In the genomic region with DNA sequence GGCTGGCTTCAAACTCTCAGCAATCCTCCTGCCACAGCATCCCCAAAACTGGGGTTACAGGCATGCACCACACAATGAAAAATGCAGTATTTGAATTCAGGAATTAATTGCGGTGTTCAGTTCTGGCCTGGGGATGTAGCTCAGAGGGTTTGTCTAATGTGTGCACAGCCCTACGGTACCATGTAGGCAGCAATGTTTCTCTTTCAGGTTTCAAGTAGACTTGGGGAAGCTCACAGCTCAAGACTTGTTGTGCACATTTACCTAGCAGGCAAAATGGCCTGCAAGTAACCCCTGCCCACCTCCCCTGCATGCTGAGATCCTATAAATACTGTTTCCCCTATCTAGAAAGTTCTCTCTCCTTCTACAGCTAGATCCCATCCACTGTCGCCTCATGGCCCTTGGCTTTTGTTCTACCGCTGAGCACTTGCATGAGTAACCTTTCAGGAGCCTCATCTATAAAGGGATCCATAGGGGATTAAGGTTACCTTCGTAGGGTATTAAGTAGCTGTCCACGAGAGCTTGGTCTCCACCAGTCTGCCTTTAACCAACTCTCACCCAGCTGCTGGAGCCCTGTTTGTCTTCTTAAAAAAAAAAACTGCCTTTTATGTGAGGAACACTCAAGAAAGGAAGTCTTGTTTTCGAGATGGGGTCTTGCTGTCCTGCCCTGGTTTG, we compare ENCODE assay signal across 24 mouse cellular contexts. TPM values are rescaled to one million over a fixed set of nuclear protein-coding genes. Genes with fewer than 3 reads are reported as not detected.
DNase-seq lines count a peak whose midpoint lies in the region; ATAC-seq and TF ChIP-seq lines count a peak whose summit lies in the region.
"Had no signal": no experiment of that assay in that cellular context is flagged by ENCODE, and none has a peak within 500 bp of the region (broad histone marks: within the 10 kb centered on the region; RNA-seq: fewer than 3 reads in every experiment).

No protein-coding gene starts in this region.

- DNase-seq in forebrain, embryonic 10.5 days (ENCODE audit: extremely low spot score, low spot score) = no peak
- no peak for DNase-seq in forebrain, embryonic 11.5 days (ENCODE audit: low spot score)
- no peak for DNase-seq in hindbrain, embryonic 10.5 days (ENCODE audit: low spot score)
- DNase-seq in hindbrain, postnatal 0 days (ENCODE audit: low spot score) = no peak
- DNase-seq in midbrain, embryonic 11.5 days (ENCODE audit: low spot score, missing footprints) = peak; percentile 79
- DNase-seq in adrenal gland, adult 18-20 months (ENCODE audit: low spot score in 2 of 2) = no peak
- DNase-seq: adrenal gland, postnatal 14 days; B cell, adult 2 months; cerebellum, adult 11-12 months; cerebellum, adult 9-10 months; cerebellum, postnatal 25 days; gastrocnemius, postnatal 14 days had no signal

- H3K27me3 ChIP-seq in forebrain, embryonic 10.5 days (ENCODE audit: poor library complexity, severe bottlenecking) = no peaks in the 10 kb centered on the region
- no peaks in the 10 kb centered on the region for H3K27me3 ChIP-seq in forebrain, embryonic 11.5 days (ENCODE audit: control insufficient read depth, insufficient read depth, low read length)
- H3K27me3 ChIP-seq in hindbrain, embryonic 10.5 days (ENCODE audit: insufficient read depth, poor library complexity, severe bottlenecking) = no peaks in the 10 kb centered on the region
- H3K27me3 ChIP-seq in hindbrain, postnatal 0 days (ENCODE audit: insufficient read depth, low read length) = no peaks in the 10 kb centered on the region
- H3K27me3 ChIP-seq in midbrain, embryonic 11.5 days (ENCODE audit: control insufficient read depth, insufficient read depth, low read length) = no peaks in the 10 kb centered on the region
- no peaks in the 10 kb centered on the region for H3K27me3 ChIP-seq in midbrain, embryonic 13.5 days
- H3K27me3 ChIP-seq in embryonic facial prominence, embryonic 15.5 days = no peaks in the 10 kb centered on the region
- H3K27me3 ChIP-seq: forebrain, embryonic 12.5 days; heart, embryonic 12.5 days; hindbrain, embryonic 15.5 days had no signal

- H3K27ac ChIP-seq in forebrain, embryonic 10.5 days = peak overlapping the region; percentile 89; the same call in 1 of the 2 replicates
- no peak overlapping the region for H3K27ac ChIP-seq in forebrain, embryonic 11.5 days (ENCODE audit: low read depth, low read length)
- H3K27ac ChIP-seq in hindbrain, embryonic 10.5 days = peak overlapping the region; percentile 86; the same call in 1 of the 2 replicates
- H3K27ac ChIP-seq in hindbrain, postnatal 0 days = no peak overlapping the region
- H3K27ac ChIP-seq in midbrain, embryonic 11.5 days (ENCODE audit: low read depth, low read length) = no peak overlapping the region
- no peak overlapping the region for H3K27ac ChIP-seq in midbrain, embryonic 13.5 days
- H3K27ac ChIP-seq in embryonic facial prominence, embryonic 15.5 days (replicated peaks) = 0 out of 2 replicates have a peak overlapping the region, but pooled peaks have one; percentile 82

- no peak overlapping the region for H3K4me3 ChIP-seq in forebrain, embryonic 10.5 days
- H3K4me3 ChIP-seq in forebrain, embryonic 11.5 days (ENCODE audit: low read depth, low read length) = no peak overlapping the region
- no peak overlapping the region for H3K4me3 ChIP-seq in hindbrain, embryonic 10.5 days
- no peak overlapping the region for H3K4me3 ChIP-seq in hindbrain, postnatal 0 days (ENCODE audit: low read length)
- H3K4me3 ChIP-seq in midbrain, embryonic 11.5 days (ENCODE audit: low read depth, low read length) = no peak overlapping the region
- H3K4me3 ChIP-seq in midbrain, embryonic 13.5 days (replicated peaks) = no peak overlapping the region
- no peak overlapping the region for H3K4me3 ChIP-seq in embryonic facial prominence, embryonic 15.5 days (replicated peaks)
- H3K4me3 ChIP-seq: erythroblast, embryonic 14.5 days; forebrain, embryonic 12.5 days; heart, embryonic 12.5 days; hindbrain, embryonic 15.5 days had no signal

- H3K4me1 ChIP-seq in forebrain, embryonic 10.5 days = peaks cover 51% of the 10 kb centered on the region
- 0 out of 2 replicates have a peak, but pooled peaks cover 3% of the 10 kb centered on the region for H3K4me1 ChIP-seq in forebrain, embryonic 11.5 days (replicated peaks; ENCODE audit: control insufficient read depth, insufficient read depth, low read length)
- peaks cover 41% of the 10 kb centered on the region for H3K4me1 ChIP-seq in hindbrain, embryonic 10.5 days (replicated peaks)
- no peaks in the 10 kb centered on the region for H3K4me1 ChIP-seq in hindbrain, postnatal 0 days (ENCODE audit: insufficient read depth, low read length)
- H3K4me1 ChIP-seq in midbrain, embryonic 11.5 days (ENCODE audit: control insufficient read depth, insufficient read depth, low read length) = peaks cover 5% of the 10 kb centered on the region
- peaks cover 17% of the 10 kb centered on the region for H3K4me1 ChIP-seq in midbrain, embryonic 13.5 days (replicated peaks)
- peaks cover 51% of the 10 kb centered on the region for H3K4me1 ChIP-seq in embryonic facial prominence, embryonic 15.5 days

- H3K36me3 ChIP-seq in forebrain, embryonic 10.5 days (replicated peaks) = no peaks in the 10 kb centered on the region
- H3K36me3 ChIP-seq in forebrain, embryonic 11.5 days (ENCODE audit: control insufficient read depth, insufficient read depth, low read length) = no peaks in the 10 kb centered on the region
- H3K36me3 ChIP-seq in hindbrain, embryonic 10.5 days = no peaks in the 10 kb centered on the region
- no peaks in the 10 kb centered on the region for H3K36me3 ChIP-seq in hindbrain, postnatal 0 days (ENCODE audit: insufficient read depth, low read length)
- H3K36me3 ChIP-seq in midbrain, embryonic 11.5 days (ENCODE audit: control insufficient read depth, insufficient read depth, low read length) = no peaks in the 10 kb centered on the region
- H3K36me3 ChIP-seq in midbrain, embryonic 13.5 days = no peaks in the 10 kb centered on the region
- no peaks in the 10 kb centered on the region for H3K36me3 ChIP-seq in embryonic facial prominence, embryonic 15.5 days
- H3K36me3 ChIP-seq: forebrain, embryonic 12.5 days; heart, embryonic 12.5 days; hindbrain, embryonic 15.5 days had no signal

- ATAC-seq in forebrain, embryonic 11.5 days (replicated peaks; ENCODE audit: low FRiP score) = no peak
- no peak for ATAC-seq in hindbrain, postnatal 0 days
- ATAC-seq in midbrain, embryonic 11.5 days (ENCODE audit: low FRiP score) = no peak
- ATAC-seq in midbrain, embryonic 13.5 days = no peak
- ATAC-seq in embryonic facial prominence, embryonic 15.5 days (ENCODE audit: insufficient number of reproducible peaks, low FRiP score, low TSS enrichment, low read depth) = no peak
- ATAC-seq: forebrain, embryonic 16.5 days had no signal

- no peaks in the 10 kb centered on the region for H3K9me3 ChIP-seq in forebrain, embryonic 10.5 days
- no peaks in the 10 kb centered on the region for H3K9me3 ChIP-seq in forebrain, embryonic 11.5 days (ENCODE audit: control insufficient read depth, low read length)
- no peaks in the 10 kb centered on the region for H3K9me3 ChIP-seq in hindbrain, embryonic 10.5 days
- H3K9me3 ChIP-seq in hindbrain, postnatal 0 days (ENCODE audit: low read length) = no peaks in the 10 kb centered on the region
- H3K9me3 ChIP-seq in midbrain, embryonic 11.5 days (ENCODE audit: control insufficient read depth, low read length) = no peaks in the 10 kb centered on the region
- no peaks in the 10 kb centered on the region for H3K9me3 ChIP-seq in midbrain, embryonic 13.5 days
- no peaks in the 10 kb centered on the region for H3K9me3 ChIP-seq in embryonic facial prominence, embryonic 15.5 days (replicated peaks)
- H3K9me3 ChIP-seq: forebrain, embryonic 12.5 days; heart, embryonic 12.5 days; hindbrain, embryonic 15.5 days had no signal

- no peak overlapping the region for H3K4me2 ChIP-seq in forebrain, embryonic 11.5 days (ENCODE audit: low read depth, low read length, severe bottlenecking)
- no peak overlapping the region for H3K4me2 ChIP-seq in hindbrain, postnatal 0 days (ENCODE audit: low read depth, low read length)
- H3K4me2 ChIP-seq in midbrain, embryonic 11.5 days = no peak overlapping the region
- no peak overlapping the region for H3K4me2 ChIP-seq in midbrain, embryonic 13.5 days (replicated peaks)
- no peak overlapping the region for H3K4me2 ChIP-seq in embryonic facial prominence, embryonic 15.5 days (replicated peaks)
- H3K4me2 ChIP-seq: forebrain, embryonic 12.5 days; heart, embryonic 12.5 days; hindbrain, embryonic 15.5 days had no signal

- TF ChIP-seq CTCF in hindbrain, postnatal 0 days (IDR thresholded peaks at IDR 0.05; ENCODE audit: low read depth) = no peak

- 63% methylated on average over 7 of the region's 7 CpGs for WGBS in forebrain, embryonic 10.5 days
- 73% methylated on average over 7 of the region's 7 CpGs for WGBS in forebrain, embryonic 11.5 days
- 80% methylated on average over 7 of the region's 7 CpGs for WGBS in hindbrain, embryonic 10.5 days
- WGBS in hindbrain, postnatal 0 days = 83% methylated on average over 7 of the region's 7 CpGs
- WGBS in midbrain, embryonic 11.5 days = 66% methylated on average over 7 of the region's 7 CpGs
- 63% methylated on average over 7 of the region's 7 CpGs for WGBS in midbrain, embryonic 13.5 days
- WGBS in embryonic facial prominence, embryonic 15.5 days = 73% methylated on average over 7 of the region's 7 CpGs

- no peak overlapping the region for H3K9ac ChIP-seq in forebrain, embryonic 11.5 days (ENCODE audit: low read length)
- no peak overlapping the region for H3K9ac ChIP-seq in hindbrain, postnatal 0 days (replicated peaks; ENCODE audit: low read length)
- no peak overlapping the region for H3K9ac ChIP-seq in midbrain, embryonic 11.5 days (ENCODE audit: low read length)
- H3K9ac ChIP-seq in midbrain, embryonic 13.5 days (replicated peaks) = no peak overlapping the region
- H3K9ac ChIP-seq in embryonic facial prominence, embryonic 15.5 days = no peak overlapping the region
- H3K9ac ChIP-seq: forebrain, embryonic 12.5 days; heart, embryonic 12.5 days; hindbrain, embryonic 15.5 days had no signal

RNA-seq across cellular contexts. Expression of a gene that starts 17.7 kb away (rescaled TPM):
- not detected in 2 replicates for polyA plus RNA-seq in forebrain, embryonic 10.5 days (2016; fragmentation: Nextera tagmentation; extraction: Ambion mirVana)
- polyA plus RNA-seq in forebrain, embryonic 11.5 days (2014; fragmentation: Nextera tagmentation; extraction: Ambion mirVana) = not detected in 2 replicates
- not detected in 2 replicates for polyA plus RNA-seq in hindbrain, embryonic 10.5 days (2016; fragmentation: Nextera tagmentation; extraction: Ambion mirVana)
- total RNA-seq in hindbrain, postnatal 0 days (2014; rRNA removed) = not detected in 2 replicates
- polyA plus RNA-seq in hindbrain, postnatal 0 days (2015; fragmentation: Nextera tagmentation; extraction: Ambion mirVana) = not detected in 2 replicates
- polyA plus RNA-seq in midbrain, embryonic 11.5 days (2014; fragmentation: Nextera tagmentation; extraction: Ambion mirVana) = not detected in 2 replicates
- not detected in 2 replicates for polyA plus RNA-seq in midbrain, embryonic 13.5 days (2015; fragmentation: Nextera tagmentation; extraction: Ambion mirVana)
- 0.49 TPM in 1 of 2 replicates, not detected in the other for polyA plus RNA-seq in embryonic facial prominence, embryonic 15.5 days (2015; fragmentation: Nextera tagmentation; extraction: Ambion mirVana)
- total RNA-seq in adrenal gland, adult 18-20 months (2021) = not detected
- total RNA-seq: adrenal gland, postnatal 14 days; gastrocnemius, postnatal 14 days; granulocyte monocyte progenitor cell, adult 5-6 weeks; heart, postnatal 25 days; MEL had no signal
- polyA plus RNA-seq: erythroblast, embryonic 14.5 days; forebrain, embryonic 12.5 days; forebrain, embryonic 16.5 days; heart, embryonic 12.5 days; heart, embryonic 16.5 days; hindbrain, embryonic 11.5 days; hindbrain, embryonic 15.5 days had no signal

Comparison
In these comparisons a context has a peak if more than half of its experiments do, and no peak if none do; other contexts are left out.
1. H3K27ac ChIP-seq: peak in forebrain, embryonic 10.5 days (single experiment), hindbrain, embryonic 10.5 days (single experiment) and embryonic facial prominence, embryonic 15.5 days (single experiment); none in forebrain, embryonic 11.5 days (single experiment), hindbrain, postnatal 0 days (single experiment), midbrain, embryonic 11.5 days (single experiment) and midbrain, embryonic 13.5 days (single experiment).